Mouse (Mus musculus): ENCODE measurements around the gene Mcm3ap. TPM values are rescaled to one million over a fixed set of nuclear protein-coding genes. Genes with fewer than 3 reads are reported as not detected.

Gene Mcm3ap
- polyA plus RNA-seq (2012), result 22.5 and 32.3 TPM in 2 replicates

DNA sequence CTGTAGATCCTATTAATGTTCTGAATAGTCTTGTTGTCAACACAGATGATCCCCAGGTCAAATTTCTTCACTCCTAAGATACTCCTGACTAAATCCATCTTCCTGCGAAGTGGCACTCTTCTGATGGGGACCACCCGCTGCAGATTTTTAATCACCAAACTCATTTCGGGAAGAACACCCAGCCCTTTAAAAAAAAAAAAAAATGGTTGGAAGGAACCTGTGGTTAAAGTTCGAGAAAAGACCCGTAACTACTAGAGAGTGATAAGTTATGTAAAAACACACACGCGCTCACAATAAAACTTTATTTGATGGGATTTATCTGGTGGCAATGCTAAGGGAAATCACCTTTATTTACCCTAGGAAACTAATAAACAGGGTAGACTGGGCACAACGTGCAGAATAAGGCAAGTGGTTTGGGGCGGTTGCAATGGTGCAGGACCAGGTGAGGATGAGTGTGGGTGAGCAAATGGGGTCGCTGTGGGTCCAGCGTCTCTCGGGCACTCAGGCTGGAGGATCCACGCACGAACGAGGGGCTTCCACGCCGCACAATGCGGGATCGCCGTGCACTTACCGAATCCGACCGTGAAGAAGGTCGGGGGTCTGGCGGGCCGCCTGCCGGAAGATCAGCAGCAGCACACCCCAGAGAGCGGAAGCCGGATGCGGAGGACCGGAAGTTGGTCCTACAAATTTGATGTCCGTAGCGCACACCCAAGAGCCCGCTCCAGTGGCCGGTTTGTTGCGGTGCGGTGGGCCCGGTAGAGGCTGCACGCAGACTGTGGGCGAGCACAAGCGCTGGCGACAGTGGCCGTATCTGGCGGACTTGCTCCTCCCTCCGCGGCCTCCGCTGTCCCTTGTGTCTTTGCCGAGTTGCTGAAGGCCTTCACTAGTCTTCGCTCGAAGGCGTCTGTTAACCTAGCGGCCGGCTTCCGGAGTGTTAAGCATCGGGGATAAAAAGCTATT, at the start of gene Mcm3ap, which contains the start of gene Ybey:
Gene Mcm3ap, plus strand, starts transcription at position 725 of the 960 bp plus-strand sequence.
Gene Ybey, minus strand, starts transcription at position 912 of the 960 bp plus-strand sequence.
- no peak for TF ChIP-seq GATA1 (IDR thresholded peaks at IDR 0.05; ENCODE audit: low read length)

DNA sequence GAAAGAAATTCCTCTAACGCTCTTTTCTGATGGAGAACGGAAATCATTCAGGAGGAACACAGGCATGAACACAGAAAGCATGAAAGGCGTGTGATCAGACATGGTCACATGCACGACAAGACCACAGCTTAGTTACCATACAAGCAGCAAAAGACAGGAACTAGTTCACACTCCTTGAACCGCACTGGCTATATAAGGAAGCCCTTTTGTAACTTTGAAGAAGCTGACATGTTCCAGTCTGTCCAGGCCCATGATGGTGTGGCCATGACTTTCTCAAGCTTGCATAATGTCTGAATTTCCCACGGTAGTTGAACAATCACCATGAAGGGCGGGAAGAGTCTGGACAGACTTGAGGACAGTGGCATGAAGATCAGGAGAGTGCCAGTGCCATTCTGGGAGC, 43.1 kb upstream of the Mcm3ap start:
- TF ChIP-seq GATA1 (IDR thresholded peaks at IDR 0.05; ENCODE audit: low read length), result no peak

DNA sequence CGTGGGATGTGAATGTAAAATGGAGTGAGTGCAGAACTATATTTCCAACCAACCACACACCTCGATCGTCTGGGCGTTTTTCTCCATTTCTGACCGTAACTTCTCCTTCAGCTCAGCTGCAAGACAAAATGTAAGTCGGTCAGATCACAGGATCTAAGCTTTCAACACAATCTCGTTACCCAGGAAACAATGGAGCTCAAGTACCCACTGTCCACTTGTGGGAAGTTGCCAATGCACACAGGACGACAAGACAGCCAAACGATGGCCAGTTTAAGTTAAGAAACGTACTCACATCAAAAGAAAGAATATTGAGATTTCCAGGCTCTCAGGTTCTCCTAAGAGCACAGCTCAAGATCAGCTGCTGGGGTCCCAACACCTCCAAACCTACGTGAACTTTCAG, 34.8 kb upstream of the Mcm3ap start:
- no peak for TF ChIP-seq GATA1 (IDR thresholded peaks at IDR 0.05; ENCODE audit: low read length)

DNA sequence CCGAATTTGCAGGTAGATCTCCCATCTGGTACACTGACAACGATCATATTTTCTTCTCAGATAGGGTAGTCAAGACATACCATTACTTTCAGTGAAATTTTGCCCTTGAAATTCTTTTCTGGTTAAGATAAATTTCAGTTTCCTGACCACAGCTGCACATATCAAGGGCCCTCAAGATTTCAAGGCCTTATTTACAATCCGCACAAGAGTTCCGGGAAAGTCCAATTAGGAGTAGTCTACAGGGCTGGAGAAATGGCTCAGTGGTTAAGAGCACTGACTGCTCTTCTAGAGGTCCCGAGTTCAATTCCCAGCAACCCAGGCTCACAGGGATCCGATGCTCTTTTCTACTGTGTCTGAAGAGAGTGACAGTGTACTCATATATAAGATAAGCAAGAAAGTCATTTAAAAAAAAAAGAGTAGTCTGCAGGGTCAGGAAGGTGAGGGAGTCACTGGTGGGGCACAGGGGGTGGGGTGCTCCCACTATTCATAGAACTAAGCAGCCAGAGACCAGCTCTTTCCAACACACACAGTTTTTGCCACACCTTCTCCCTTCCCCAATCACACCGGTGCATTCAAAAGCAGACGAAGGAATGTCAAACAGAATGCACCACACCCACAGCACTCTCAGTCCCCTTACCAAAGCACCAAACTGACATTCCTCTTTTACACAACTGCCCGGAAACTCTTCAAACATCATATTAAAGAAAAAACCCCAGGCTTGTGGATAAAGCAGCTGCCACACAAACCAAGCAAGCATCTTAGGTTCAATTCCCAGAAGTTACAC, 29.4 kb upstream of the Mcm3ap start:
- no peak for TF ChIP-seq GATA1 (IDR thresholded peaks at IDR 0.05; ENCODE audit: low read length)

DNA sequence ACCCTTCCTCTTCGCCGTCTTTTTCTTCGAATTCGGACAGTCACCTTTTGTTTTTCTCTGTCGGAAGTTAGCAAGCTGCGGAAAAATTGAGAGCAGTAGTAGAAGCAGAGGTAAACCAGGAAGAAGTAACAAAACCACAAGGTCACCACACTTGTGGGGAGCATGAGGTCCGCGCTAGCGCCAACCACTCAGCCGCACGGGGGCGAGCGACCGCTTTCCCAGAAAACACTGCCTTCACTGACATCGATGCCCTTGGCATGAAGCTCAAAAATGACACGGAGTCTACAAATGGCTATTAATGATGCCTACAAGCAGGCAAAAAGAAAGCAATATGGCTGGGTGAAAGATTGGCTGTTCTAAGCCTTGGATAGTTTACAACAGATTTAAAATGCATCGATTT, 28.4 kb upstream of the Mcm3ap start, which contains the start of gene AC141477.1:
Gene AC141477.1, minus strand, starts transcription at position 164 of the 400 bp plus-strand sequence.
- TF ChIP-seq GATA1 (IDR thresholded peaks at IDR 0.05; ENCODE audit: low read length), result no peak

GRCm38 (mm10) chr10:76442178-76443088, 26.3 kb upstream of the Mcm3ap start, which contains the start of gene Pcnt:
TSS of gene Pcnt (minus strand) at chr10:76442786.
- no peak for TF ChIP-seq GATA1 (IDR thresholded peaks at IDR 0.05; ENCODE audit: low read length)

GRCm38 (mm10) chr10:76445996-76446681, 22.6 kb upstream of the Mcm3ap start:
- TF ChIP-seq GATA1 (IDR thresholded peaks at IDR 0.05; ENCODE audit: low read length), result peak; percentile 76

DNA sequence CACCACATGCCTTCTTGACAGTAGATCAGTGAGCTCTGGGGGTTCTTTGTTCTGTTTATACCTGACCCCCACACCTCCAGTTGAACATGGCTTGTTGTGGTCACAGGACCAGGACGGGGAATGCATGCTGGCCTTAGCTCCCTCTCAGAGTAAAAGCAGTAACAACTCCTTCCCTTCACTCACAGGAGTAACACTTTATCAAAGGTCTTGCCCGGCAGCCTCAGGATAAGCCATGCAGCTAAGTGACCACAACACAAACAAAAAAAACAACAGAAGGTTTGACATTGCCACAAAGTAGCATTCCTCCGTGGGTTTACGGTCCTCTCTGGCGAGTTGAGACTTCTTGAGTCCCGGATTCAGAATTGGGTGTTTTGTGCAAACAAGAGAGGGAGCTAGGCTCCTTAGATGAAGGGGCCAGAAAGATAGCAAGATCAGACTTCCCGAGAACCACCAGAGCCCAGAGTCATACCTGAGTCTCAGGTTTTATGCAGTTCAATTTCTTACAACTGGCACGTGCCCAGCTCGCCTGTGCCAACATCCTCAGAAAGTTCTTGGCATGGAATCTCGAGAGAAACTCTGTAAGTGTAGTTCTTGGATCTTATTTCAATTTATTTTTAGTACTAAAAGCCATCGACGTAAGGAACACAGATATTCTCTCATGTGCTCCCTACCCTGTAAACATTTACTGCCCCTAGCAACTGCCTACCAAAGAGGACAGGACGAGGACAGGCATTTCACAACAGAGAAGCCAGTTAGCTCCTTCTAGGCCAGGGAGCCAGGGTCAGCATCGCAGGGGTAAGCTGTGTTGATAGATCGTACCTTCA, 21.1 kb upstream of the Mcm3ap start:
- TF ChIP-seq GATA1 (IDR thresholded peaks at IDR 0.05; ENCODE audit: low read length), result no peak

DNA sequence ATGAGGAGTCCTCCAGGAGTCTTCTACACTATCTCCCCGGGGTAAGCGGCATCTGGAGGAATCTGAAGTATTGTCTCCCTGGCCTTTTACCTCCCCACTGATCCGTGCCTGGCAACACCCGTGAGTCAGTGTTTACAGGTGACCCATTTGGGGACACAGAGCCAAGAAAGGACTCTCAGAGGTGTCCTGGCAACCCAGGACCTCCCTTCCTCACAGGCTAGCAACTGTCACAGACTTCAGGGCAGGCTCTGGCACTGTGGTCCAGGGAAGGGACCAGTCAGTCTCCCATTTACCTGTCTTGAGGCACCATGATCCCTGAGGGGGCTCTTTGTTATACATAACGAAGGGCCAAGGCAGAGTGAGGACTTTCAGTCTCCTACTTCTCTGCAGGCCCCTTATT, 19.9 kb upstream of the Mcm3ap start, which contains the start of gene 2610028H24Rik:
Gene 2610028H24Rik, plus strand, starts transcription at position 231 of the 400 bp plus-strand sequence.
- no peak for TF ChIP-seq GATA1 (IDR thresholded peaks at IDR 0.05; ENCODE audit: low read length)

DNA sequence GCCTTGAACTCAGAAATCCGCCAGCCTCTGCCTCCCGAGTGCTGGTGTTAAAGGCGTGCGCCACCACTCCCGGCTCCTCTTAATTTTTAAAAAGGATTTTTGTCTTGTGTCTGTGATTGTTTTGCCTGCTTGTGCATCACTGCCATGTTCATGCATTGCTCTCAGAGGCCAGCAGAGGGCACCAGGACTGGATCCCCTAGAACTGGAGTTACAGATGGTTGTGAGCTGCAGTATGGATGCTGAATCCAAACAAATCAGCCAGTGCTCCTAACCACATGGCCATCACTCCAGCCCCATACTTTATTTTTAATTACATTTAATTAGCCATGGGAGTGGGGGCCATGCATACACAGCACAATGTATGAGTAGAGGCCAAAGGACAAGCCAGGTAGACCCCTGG, 13.4 kb upstream of the Mcm3ap start:
- no peak for TF ChIP-seq GATA1 (IDR thresholded peaks at IDR 0.05; ENCODE audit: low read length)

GRCm38 (mm10) chr10:76461255-76461654, 7.5 kb upstream of the Mcm3ap start:
- TF ChIP-seq GATA1 (IDR thresholded peaks at IDR 0.05; ENCODE audit: low read length), result no peak

GRCm38 (mm10) chr10:76462312-76462711, 6.4 kb upstream of the Mcm3ap start:
- no peak for TF ChIP-seq GATA1 (IDR thresholded peaks at IDR 0.05; ENCODE audit: low read length)

DNA sequence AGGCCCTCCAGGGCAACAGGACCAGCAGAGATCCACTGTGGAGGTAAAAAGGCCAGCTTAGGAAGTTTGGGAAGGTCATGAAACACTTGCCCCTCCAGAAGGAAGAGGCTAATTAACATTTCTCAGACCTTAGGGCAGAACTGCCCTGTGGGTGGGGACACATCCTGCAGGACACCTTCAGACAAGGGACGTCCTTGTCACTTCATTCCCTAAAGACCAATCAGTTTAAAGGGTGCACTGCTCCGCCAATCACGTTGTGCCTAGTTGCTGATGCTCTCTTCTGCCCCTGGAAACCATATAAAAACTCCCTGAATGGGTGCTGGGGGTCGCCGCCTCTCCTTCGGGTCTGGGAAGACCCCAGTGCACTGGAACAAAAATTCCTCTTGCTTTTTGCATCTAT, 6.0 kb upstream of the Mcm3ap start:
- TF ChIP-seq GATA1 (IDR thresholded peaks at IDR 0.05; ENCODE audit: low read length), result no peak
